Mouse (Mus musculus): ENCODE measurements at regions not wholly inside any gene's neighbourhood (a gene's known extent, or its start where the extent isn't known, plus 50 kb on each side); places are given as distances from the start of the nearest gene placed in this dataset.

DNA sequence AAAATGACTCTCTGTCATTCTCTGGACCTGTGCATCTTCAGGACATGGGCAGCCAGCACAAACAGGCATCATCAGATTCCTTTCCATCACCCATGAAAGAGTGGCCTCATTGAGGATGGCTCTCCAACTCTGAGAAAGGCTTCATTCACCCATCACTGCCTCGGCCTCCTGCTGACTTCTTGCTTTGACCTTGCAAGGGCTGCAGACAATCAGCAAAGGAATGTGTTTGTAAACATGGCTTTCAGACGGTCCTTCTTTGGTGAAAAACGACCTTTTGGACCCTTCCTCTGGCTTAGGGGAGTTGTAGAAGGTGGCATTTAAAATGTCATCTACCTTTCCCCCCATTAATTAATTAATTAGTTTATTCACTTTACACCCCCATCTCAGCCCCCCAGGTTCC, 134.3 kb downstream of the Moxd1 start:
- no peak for DNase-seq (ENCODE audit: low spot score)

DNA sequence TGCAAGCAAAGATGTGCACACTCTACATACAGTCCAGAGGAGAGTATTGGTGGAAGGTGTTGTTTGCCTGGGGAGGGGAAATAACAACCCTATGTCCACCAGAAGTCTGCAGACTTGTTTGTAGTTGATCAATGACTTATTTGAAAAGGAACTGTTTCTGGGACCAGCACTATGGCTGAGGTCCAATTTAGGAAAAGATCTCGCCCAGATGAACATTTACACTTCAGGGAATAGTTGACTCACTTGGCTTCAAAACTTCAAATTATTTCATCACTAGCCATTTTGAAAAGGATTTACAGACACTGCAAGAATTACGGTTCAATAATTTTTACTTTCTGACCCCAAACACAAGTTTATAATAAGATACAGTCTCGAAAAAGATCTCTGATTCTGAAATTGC, 138.1 kb downstream of the Moxd1 start:
- no peak for DNase-seq (ENCODE audit: low spot score)

DNA sequence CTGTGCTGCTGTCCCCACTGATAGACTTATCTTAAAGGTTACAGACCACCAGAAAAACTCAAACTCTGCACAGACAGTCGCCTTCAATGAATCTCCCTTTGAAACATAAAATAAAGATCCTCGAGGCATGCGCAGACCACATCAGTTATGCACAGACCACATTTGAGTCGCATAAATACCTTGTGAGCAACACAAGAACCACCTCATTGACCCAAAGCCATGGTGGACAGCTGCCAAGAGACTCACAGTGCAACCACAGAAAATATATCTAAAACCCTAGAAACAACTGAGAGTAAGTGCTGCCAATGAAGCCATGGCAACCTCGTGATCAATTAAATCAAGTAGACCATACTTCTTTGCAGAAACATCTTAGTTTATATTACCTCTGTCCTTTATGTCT, 142.1 kb downstream of the Moxd1 start:
- DNase-seq (ENCODE audit: low spot score) = no peak

DNA sequence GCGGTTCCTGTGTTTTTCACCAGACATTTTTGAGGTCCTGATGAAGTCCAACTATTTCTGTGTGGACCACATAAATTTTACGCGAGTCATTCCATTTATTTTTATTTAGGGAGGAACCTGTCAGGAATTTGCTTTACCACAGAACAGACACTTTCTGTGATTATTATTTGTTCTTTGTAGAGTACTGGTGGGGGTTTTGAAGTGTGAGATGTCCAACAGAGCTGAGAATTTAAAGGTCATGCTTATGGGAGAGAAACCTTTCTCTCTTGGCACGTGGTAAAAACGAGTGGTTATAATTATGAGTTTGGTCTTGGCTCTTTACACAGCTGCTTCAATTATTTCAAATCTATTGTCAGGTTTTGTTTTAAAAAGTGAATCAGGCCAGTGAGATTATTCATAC, 143.7 kb downstream of the Moxd1 start:
- DNase-seq (ENCODE audit: low spot score) = no peak

DNA sequence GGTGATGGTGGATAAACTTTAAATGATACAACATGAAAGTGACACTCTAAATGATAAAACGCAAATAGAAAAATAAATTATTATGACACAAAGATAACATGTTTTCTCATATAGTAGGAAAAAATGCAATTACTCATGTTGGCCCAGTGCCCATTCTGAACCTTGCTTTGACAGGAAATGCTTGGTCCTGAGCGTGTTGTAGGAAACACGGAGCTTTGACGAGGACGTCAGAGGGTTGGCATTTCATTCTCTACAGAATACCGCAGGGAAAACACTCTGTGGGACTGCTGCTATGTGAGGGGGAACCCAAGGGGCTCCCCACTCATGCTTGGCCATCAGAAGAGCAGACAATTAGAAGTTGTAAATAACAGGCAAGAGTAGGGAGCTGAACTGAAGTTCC, 150.6 kb downstream of the Moxd1 start:
- no peak for DNase-seq (ENCODE audit: low spot score)

DNA sequence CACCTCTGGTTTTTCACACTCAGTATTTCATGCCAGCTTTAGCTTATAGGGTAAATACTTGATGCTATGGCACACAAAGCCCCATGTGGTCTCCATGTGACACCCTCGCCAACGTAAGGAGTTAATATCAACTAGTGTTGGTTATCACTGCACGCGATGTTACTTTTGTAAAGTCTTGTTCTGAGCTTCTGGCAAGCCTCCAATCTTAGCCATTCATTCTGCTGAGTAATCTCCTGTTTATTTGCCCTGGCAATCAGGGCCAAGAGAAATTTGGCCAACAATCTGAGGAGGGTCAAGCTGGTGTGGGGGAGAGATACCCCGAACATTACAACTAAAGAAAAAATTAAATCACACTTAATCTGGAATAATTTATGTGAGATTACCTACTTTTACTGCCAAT, 156.0 kb downstream of the Moxd1 start:
- DNase-seq (ENCODE audit: low spot score) = peak; percentile 61

DNA sequence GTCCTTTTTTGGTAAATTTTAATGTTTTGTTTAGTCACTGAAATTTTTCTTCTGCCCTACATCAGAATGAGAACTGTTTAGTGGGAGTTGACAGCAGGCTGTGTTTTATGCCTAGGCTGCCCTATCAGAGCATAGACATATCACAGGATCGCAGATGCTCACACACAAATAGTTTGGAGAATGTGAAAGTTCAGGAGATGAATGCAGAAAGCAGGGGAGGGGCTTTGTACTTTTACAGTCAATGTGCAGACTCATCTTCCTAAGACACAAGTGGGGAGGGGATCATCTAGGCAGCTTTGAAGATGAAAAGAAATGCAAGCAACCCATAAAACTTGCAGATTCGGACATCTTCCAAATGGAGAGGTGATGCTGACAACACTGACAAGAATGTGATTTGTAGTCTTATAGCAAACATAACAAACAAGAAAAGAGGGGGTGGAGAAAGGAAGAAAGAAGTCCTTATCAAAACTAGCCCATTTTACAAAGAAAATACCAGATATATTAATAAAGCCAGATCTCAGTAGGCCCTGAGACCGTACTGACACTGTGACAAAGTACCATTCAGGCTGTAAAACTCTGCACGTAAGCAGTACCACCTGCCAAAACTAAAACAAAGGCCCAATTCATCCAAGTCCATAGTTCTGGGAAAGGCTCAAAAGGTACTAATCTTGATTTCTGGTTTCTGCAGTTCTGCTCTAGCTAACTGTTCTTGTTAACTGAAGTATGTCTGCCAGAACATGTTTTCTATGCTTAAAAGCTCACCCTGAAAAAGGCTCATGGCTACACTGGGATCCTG, 157.4 kb downstream of the Moxd1 start:
- no peak for DNase-seq (ENCODE audit: low spot score)

DNA sequence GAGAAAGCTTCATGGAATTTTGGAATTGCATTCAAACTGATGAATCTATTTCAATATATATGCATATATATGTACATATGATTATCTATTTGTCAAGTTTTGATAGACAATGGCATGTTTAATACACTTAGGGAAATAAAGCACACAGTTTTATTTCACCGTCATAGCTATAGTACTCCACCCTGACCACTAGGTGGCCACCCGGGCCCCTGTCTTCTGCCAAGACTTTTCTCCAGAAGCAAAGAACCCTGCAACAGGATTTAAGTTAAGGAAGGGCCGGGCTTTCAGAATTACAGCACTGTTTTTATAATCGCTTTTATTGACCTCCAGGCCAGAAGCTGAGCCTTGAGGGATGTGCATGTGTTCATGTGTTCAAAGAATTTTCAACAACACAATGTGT, 158.6 kb downstream of the Moxd1 start:
- DNase-seq (ENCODE audit: low spot score) = no peak

DNA sequence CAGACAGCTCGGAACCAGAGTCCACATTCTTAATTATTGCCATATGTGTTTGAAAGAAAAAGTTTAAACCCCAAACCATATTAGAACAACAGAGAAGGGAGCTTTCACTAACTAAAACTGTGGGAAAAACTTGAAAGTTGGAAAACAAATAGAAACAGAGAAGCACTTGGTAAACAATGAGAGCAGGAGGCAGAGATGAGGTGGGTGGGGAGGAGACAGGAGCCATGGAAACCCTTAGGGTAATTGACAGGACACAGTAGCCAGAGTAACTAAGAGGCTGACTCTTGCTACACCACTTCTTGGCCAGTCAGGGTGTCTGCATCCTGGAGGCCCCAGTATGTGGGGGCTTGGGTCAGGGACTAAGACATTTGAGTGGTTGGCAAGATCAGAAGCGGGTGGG, 160.7 kb downstream of the Moxd1 start:
- DNase-seq (ENCODE audit: low spot score) = no peak

DNA sequence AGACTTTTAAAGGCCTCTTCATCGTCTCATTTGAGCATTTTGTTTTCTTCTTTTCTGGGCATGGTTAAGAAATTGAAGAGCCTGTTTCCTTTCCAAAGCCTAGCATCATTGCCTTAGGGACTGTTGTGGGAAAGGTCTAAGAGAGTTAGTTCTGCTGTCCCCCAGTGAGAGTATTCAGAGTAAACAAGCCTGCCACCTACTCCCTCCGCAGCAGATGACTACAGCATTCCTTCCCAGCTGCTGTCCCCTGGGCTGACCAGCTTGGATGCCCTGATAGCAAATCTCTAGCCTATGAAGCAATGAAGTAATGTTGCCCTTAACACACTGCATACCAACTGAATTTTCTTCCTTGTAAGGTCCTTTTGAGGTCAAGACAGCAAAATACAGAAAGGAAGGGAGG, 164.9 kb downstream of the Moxd1 start:
- DNase-seq (ENCODE audit: low spot score) = no peak

DNA sequence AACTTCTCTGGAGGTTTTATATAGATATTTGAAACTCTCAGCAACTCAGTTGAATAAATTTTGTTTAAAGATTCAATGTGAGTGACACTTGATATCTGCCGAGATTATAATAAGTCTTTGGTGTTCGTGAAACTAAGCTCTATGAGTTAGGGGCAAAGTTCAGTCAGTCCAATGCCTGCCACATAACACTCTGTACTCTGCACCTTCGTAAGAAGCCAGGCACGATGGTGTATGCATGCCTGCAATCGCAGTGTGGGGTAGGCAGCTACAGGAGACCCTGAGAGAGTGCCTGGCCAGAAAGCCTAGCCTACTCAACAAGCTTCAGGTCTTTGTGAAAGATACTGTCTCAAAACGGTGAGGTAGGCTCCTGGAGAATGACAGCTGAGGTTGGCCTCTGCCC, 167.7 kb downstream of the Moxd1 start:
- no peak for DNase-seq (ENCODE audit: low spot score)

DNA sequence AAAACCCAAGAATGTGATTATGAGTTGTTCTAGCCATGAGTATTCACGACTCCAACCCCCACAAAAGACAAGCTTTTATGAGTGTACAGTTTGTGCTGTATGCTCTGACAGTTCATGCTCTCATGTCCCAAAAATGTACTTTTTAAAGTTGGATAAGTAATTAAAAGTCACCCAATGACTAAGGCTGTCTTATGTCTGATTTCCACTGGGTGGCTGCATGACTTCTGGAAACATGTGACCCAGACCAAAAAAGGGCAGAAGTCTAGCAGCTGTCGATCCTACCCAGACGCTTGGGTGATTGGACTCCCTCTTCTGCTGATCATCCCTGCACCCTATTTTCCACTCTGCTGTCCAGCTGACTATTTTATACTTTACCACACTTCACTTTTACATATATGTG, 168.7 kb downstream of the Moxd1 start:
- DNase-seq (ENCODE audit: low spot score) = no peak

DNA sequence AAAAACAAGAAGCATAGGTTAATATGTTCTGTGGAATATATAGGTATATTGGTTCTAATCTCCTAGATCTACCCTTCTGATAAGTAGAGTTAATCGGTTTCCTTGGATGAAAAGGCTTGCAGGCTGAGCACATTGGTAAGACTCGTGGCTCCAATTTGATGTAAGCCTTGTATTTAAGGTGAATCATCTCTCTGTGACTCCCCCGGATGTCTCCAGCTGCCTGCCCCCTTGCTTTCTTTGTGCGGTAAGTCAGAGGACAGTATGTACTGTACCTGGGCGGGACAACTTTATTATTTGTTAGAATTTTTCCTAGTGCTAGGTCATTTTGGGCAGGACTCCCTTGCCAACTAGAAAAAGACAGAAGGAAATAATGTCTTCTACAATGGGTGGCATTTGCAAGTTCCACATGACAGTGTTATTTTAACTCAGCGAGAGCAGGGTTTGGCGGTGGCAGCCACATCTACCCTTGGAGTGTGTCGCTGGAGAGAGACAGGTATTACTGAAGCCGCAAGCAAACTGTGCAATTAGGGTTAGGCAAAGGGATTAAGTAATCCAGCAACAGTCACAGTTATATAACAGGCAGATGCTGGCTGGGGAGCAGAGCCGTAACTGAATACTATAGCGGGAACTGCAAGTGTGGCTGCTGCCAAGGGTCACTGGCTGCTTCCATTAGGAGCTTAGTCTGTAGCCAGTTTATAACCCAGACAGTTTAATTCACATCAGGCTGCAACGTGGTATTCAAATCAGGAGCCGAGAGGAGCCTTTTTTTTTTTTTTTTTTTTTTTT, 172.9 kb downstream of the Moxd1 start:
- no peak for DNase-seq (ENCODE audit: low spot score)

DNA sequence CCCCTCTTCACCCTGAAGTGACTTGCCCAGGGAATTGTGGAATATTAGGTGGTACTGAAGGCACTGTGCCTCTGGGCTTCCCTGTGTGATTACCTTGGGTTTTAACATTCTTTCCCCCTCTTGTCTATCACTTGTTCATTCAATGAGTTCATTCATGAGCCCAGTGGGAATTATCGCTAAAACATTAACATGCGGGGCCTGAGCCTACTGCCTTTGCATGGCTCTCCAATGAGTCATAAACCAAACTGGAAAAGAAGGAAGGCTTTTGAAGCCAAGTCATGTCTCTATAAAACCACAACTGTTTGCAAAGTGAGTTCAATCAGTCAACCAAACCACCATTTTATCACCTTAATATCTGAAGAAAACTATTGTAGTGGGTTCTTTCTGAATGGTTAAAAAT, 173.8 kb downstream of the Moxd1 start:
- no peak for DNase-seq (ENCODE audit: low spot score)

DNA sequence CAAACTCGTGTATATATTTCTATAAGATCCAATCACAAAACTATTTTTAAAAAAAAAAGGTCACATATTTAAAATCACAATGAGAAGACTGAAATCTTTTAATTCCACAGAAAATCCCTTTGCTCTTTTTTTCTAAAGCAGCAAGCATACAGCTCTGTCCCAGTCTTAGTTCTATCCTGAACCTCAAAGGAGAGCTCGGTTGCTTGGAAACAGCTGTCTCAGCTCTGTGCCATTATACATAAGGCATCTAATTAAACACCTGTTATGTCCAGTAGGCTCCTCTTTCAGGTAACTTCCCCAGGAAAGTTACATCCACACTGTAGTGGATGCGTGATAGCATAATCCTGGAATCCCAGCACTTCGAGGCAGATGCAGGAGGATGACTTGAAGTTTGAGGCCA, 181.5 kb downstream of the Moxd1 start:
- no peak for DNase-seq (ENCODE audit: low spot score)

DNA sequence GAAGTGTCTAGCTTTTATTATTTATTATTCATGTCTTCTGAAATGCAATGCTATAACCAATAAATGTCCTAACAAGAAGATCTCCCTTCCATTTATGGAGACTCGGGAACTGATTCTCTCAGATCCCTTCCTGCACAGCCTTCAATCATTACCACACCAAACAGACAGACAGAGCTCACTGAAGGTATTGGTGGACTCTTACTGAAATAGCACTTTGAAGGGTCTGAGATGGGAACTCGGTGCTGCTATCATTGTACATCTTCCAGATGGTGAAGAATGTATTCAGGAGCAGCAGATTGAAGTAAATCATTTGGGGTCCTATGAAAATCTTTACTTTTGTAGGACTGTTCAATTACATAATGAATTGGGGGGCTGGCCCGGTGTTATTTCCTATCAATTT, 183.6 kb downstream of the Moxd1 start:
- DNase-seq (ENCODE audit: low spot score) = no peak

DNA sequence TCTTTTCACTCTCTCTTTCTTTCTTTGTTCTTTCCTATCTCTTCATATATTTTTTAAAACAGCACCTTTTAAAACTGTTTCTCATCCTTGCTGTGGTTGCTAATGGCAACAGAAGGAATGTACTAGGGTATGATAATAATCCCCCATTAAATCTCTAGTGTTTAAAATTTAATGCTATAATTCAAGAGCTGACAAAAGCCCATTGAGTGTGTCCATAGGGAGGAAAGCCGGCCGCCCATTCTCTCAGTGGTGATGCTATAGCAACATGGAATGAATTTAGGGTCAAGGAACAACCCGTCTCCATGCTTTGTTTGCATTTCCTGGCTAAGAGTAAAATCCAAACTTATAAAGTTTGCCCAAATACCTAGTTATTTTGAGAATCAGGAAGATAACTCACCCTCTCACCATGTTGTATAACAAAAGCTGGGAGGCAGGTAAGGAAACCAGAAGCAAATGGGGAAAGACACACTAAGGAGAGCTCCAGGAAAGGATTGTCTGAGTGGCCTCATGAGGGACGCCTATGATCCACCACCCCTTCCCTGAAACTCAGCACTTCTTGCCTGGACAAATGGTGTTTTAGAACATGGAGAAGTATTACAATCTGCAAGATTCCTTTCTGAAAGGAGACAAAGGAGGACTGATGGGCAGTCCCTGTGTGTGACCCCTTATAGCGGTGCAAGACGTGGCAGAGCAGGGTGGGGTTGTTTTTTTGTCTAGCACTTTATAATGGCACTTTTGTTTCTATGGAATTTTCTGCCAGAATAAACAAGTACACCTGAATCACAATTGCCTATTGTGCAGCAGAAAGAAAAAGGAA, 184.3 kb downstream of the Moxd1 start:
- DNase-seq (ENCODE audit: low spot score) = no peak

DNA sequence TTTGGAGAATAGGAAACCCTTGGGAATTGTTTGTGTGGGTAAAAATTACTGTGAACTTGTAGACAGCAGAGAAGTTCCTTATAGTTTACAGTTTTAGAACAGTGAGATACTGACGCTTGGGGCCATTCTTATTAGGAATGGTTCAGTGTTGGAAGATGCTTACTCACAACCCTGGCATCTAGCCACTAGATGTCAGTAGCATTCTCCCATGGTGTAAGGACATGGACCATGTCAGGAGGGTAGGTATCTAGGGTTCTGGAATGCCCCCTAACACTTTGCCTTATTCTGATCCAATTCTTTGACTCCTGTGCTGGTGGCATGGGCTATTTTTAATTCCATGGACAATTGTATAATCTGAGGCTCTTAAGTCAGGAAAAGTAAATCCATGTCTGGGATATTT, 185.3 kb upstream of the Ccn2 start:
- DNase-seq (ENCODE audit: low spot score) = no peak

DNA sequence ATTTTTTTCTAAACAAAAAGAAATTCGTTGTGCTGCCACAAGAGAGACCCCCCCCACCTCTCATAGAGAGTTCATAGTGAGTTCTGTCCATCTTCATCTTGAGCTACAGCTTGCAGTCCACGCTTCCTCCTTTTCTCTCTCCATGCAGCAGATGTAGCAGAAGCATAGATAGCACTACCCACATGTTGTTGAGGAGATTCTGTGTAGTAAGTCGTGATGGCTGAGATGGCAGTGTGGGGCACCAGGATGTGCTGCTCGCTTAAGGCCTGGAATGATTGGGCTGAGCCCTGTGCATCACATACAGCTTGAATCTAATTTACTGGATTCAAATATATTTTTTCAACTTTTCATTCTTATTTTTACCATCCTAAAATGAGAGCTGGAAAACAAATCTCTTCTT, 184.4 kb upstream of the Ccn2 start:
- no peak for DNase-seq (ENCODE audit: low spot score)

DNA sequence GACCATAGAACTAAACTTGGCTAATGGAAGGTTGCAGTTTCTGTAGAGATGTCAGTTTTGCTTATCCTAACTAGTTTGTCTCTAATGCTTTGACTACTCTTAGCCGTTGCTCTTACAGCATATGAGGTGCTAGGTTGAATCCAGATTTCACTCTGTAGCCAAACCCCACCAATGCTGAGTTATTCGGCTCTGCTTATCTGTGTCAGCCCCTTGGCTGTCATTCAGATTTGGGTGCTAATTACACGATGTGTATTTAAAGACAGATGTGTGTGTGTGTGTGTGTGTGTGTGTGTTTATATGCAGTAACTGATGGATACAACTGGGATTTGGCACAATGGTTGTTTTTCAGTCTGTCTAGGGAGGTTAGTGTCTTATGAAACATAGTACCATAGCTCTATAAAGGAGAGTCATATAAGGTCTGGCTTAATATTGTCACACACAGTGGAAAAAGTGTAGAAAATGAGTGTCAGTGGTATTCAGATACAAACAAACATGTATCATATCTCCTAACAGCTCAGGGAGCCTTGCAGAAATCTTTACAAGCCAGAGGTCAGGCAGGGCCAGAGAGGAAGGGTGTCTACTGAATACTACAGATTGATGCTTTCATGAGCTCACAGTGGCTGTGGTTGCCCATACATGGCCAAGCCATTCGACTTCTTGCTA, 172.6 kb upstream of the Ccn2 start:
- no peak for DNase-seq (ENCODE audit: low spot score)

DNA sequence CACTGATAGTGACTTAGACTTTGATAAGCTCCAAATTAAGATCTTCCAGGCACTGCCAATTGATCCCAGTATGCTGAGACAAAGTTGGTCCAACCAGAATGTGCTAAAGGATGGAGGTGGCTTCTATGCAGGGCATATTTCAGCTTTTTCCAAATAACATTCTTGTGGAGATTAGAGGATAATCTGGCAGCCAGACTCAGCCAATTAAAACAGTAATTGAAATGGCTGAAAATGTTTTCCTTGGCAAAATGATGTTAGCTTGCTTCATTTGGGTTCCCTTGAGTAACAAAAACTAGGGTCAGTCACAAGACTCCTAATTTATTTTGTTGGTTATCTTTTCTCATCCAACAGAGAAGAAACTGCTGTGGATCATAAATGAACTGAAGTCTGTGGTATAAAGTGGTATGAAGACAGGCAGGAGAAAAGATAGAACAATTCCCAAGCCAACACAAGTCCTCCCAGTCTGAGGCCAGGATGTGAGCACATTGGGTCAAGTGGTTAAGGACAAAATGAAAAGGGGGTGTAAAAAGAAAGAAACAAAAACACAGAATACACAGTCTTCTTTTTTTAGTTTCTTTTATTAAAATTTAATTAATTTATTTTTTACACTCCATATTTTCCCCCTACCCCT, 161.4 kb upstream of the Ccn2 start:
- DNase-seq (ENCODE audit: low spot score) = peak; percentile 15

DNA sequence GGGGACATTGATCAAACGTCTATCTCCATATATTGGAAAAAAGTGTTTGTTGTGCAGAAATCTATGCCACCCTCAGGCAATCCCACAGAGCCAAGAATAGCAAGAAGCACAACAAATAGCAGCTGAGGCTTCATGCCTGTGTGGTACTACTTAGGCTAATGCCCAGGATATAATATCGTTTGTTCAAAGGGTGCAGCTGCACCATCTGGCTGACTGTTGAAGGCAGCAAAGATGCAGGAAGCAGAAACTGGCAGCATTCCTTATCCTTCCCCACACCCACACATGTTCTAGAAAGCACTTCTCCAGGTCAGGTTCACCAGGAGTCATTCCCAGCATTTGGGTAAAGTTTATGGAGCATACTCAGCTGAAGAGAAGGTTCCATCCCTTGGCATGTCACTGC, 158.1 kb upstream of the Ccn2 start:
- no peak for DNase-seq (ENCODE audit: low spot score)

Data from testis, postnatal 14 days (tissue).